Mouse (Mus musculus) skeletal muscle tissue, adult 2 months (tissue): ENCODE results near the gene Ak4.
A peak's percentile ranks its signal among the peaks of the same experiment; 100 is the strongest.
"Not testable (repeated sequence)": the region's sequence is repeated elsewhere in the genome, so short reads cannot be mapped to it uniquely, and the experiment has no call there.

ENCODE experiments used
- DNase-seq: peaks from one replicate; pipeline ENCODE4 v3.0.0-alpha.2; 2012; ENCODE audit warnings: low read depth, low spot score

Gene Ak4

GRCm38 (mm10) chr4:101423571-101423970, 4.5 kb downstream of the Ak4 start:
- DNase-seq = no peak

GRCm38 (mm10) chr4:101424495-101424894, 5.4 kb downstream of the Ak4 start:
- no peak for DNase-seq

GRCm38 (mm10) chr4:101425119-101425518, 6.0 kb downstream of the Ak4 start:
- DNase-seq = no peak

GRCm38 (mm10) chr4:101425666-101426065, 6.6 kb downstream of the Ak4 start:
- no peak for DNase-seq

GRCm38 (mm10) chr4:101426566-101426965, 7.5 kb downstream of the Ak4 start:
- DNase-seq = no peak

- DNase-seq = no peak
Measured at GRCm38 (mm10) chr4:101427886-101428680, 9.0 kb downstream of the Ak4 start.

GRCm38 (mm10) chr4:101429073-101429472, 10.0 kb downstream of the Ak4 start:
- no peak for DNase-seq

GRCm38 (mm10) chr4:101430000-101430399, 10.9 kb downstream of the Ak4 start:
- DNase-seq = no peak

GRCm38 (mm10) chr4:101436761-101437512, 17.9 kb downstream of the Ak4 start:
- peak; percentile 84 for DNase-seq

- DNase-seq = no peak
Measured at GRCm38 (mm10) chr4:101438271-101438670, 19.2 kb downstream of the Ak4 start.

GRCm38 (mm10) chr4:101439738-101440389, 20.8 kb downstream of the Ak4 start:
- DNase-seq = peak; percentile 38

- DNase-seq = no peak
Measured at GRCm38 (mm10) chr4:101442791-101443190, 23.7 kb downstream of the Ak4 start.

- no peak for DNase-seq
Measured at GRCm38 (mm10) chr4:101443419-101443991, 24.4 kb downstream of the Ak4 start.

- DNase-seq = no peak
Measured at GRCm38 (mm10) chr4:101445660-101446059, 26.6 kb downstream of the Ak4 start.

GRCm38 (mm10) chr4:101446606-101447005, 27.5 kb downstream of the Ak4 start:
- not testable (repeated sequence) for DNase-seq

- no peak for DNase-seq
Measured at GRCm38 (mm10) chr4:101448701-101449100, 29.6 kb downstream of the Ak4 start.

GRCm38 (mm10) chr4:101449344-101449743, 30.3 kb downstream of the Ak4 start:
- DNase-seq = no peak

- no peak for DNase-seq
Measured at GRCm38 (mm10) chr4:101450150-101450780, 31.2 kb downstream of the Ak4 start.

GRCm38 (mm10) chr4:101451089-101451488, 32.0 kb downstream of the Ak4 start:
- no peak for DNase-seq

- no peak for DNase-seq
Measured at GRCm38 (mm10) chr4:101452829-101453228, 33.8 kb downstream of the Ak4 start.

- DNase-seq = no peak
Measured at GRCm38 (mm10) chr4:101457176-101457575, 38.1 kb downstream of the Ak4 start.

- peak; percentile 14 for DNase-seq
Measured at GRCm38 (mm10) chr4:101458341-101458740, 39.3 kb downstream of the Ak4 start.
